Mouse (Mus musculus): ENCODE measurements at regions not wholly inside any gene's neighbourhood (a gene's known extent, or its start where the extent isn't known, plus 50 kb on each side); places are given as distances from the start of the nearest gene placed in this dataset.

DNA sequence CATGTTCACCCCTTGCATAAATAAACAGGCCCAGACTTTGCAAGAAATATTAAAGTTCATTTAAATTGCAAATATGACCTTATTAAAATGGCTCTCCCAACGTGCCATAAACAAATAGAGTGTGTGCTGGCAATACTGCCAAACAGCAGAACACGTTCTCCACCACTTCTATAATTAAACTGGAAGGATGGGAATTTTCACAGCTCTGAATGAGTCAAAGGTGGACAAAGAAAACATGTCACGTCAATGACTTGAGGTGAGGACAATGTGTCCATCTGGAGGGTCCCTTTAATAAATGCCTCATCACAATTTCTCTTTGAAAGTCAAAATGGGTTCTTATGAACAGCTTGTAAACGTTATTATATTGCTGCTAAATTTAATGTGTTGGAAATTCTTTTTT, 114.8 kb downstream of the Galc start:
- TF ChIP-seq CTCF (IDR thresholded peaks at IDR 0.05; ENCODE audit: insufficient read depth, low read length) (no peak), POLR2A (IDR thresholded peaks at IDR 0.05; ENCODE audit: borderline replicate concordance, extremely low read depth, low read depth, low read length) (no peak)

Data from lung, adult 2 months (tissue).